Mouse (Mus musculus) MEL (cell line): ENCODE results near the gene Fnbp1l.

Experiments used
- CTCF ChIP-seq, 3 experiments: IDR thresholded peaks in 2 of 3; conservative IDR thresholded peaks in 1 of 3; 2 replicates each; pipeline ENCODE4 v1.5.1; 2011 to 2012; ENCODE audit warnings: low read length in 3 of 3, low read depth in 2 of 3, mild to moderate bottlenecking in 2 of 3, improper control_type of control experiment in 1 of 3, inconsistent platforms in 1 of 3, mixed read lengths in 1 of 3, moderate library complexity in 1 of 3; ENCODE audit not compliant: control insufficient read depth in 1 of 3, insufficient read depth in 1 of 3, poor library complexity in 1 of 3, severe bottlenecking in 1 of 3
- EP300 ChIP-seq, 2 experiments: IDR thresholded peaks; 2 replicates each; pipeline ENCODE4 v1.6.1; 2011; ENCODE audit warnings: improper control_type of control experiment in 2 of 2, low read length in 2 of 2, low read depth in 1 of 2, mild to moderate bottlenecking in 1 of 2
- GATA1 ChIP-seq: IDR thresholded peaks from 2 replicates; pipeline ENCODE4 v1.6.1; 2011; ENCODE audit warnings: low read depth, low read length, improper control_type of control experiment
- HCFC1 ChIP-seq: IDR thresholded peaks from 2 replicates; pipeline ENCODE4 v1.6.1; 2012; ENCODE audit warnings: low read depth, mild to moderate bottlenecking, inconsistent platforms, low read length, improper control_type of control experiment, moderate library complexity
- MAX ChIP-seq: IDR thresholded peaks from 2 replicates; pipeline ENCODE4 v1.6.1; 2011; ENCODE audit warnings: low read length, improper control_type of control experiment
- ZMIZ1 ChIP-seq: IDR thresholded peaks from 2 replicates; pipeline ENCODE4 v1.6.1; 2012; ENCODE audit warnings: low read depth, mild to moderate bottlenecking, inconsistent platforms, low read length, improper control_type of control experiment, moderate library complexity

DNA sequence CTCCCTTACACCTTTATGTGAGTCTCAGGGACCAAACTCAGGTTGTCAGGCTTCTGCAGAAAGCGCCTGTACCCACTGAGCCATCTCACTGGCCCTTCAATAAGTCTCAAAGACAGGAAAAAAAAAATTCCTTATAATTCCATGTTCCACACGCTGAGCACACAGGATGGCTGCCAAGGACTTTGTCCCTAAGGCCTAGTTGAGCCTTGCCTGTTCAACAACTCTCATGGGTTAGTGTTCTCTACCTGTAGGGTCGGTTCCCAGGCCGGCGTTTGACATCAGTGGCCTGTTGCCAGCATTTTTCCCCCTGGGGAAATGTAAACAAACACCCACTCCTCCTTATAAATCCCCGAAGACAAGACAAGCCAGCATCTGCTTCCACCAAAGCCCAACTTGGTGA, 8.3 kb upstream of the Fnbp1l start:
- TF ChIP-seq EP300 (IDR thresholded peaks at IDR 0.05; ENCODE audit: low read depth in 1 of 2, low read length in 2 of 2) (no peak), CTCF (IDR thresholded peaks at IDR 0.05 in 2 of 3, conservative IDR thresholded peaks at IDR 0.05 in 1 of 3; ENCODE audit: control insufficient read depth in 1 of 3, insufficient read depth in 1 of 3, low read depth in 2 of 3, low read length in 3 of 3, poor library complexity in 1 of 3, severe bottlenecking in 1 of 3) (no peak), MAX (no peak), ZMIZ1 (no peak), GATA1 (no peak), HCFC1 (no peak)
